Mouse (Mus musculus): ENCODE data around the gene Slco4c1.

DNA sequence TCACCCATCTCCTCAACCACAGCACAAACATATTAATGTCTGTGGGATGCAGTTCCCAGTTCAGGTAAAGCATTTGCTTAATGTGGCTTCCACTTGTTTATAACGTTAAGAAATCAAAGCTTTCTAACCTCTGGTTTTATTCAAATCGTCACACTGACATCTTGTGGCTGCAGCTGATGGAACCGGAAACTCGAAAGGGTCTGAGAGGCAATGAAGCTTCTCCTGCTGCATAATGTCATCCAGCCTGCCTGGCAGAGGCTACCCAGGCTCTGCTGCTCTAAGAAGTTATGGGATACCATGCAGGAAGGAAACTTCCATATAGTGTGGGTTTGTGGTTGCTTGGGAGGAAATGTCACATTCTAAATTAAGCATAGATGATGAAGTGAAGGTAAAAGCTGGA, 103.7 kb downstream of the Slco4c1 start:
- TF ChIP-seq CEBPB (IDR thresholded peaks at IDR 0.05; ENCODE audit: low read depth) = no peak
- no peak for TF ChIP-seq CTCF (IDR thresholded peaks at IDR 0.05; ENCODE audit: control insufficient read depth, insufficient read depth, insufficient read length)
- no peak for TF ChIP-seq MYOG (IDR thresholded peaks at IDR 0.05; ENCODE audit: control insufficient read depth, extremely low read depth, insufficient read length)
- no peak for TF ChIP-seq MAX (IDR thresholded peaks at IDR 0.05)
- TF ChIP-seq USF1 (IDR thresholded peaks at IDR 0.05; ENCODE audit: low read depth) = no peak
